Mouse (Mus musculus) heart, postnatal 4 days (tissue): ENCODE measurements around the gene Ap5s1. TPM values are rescaled to one million over a fixed set of nuclear protein-coding genes. Genes with fewer than 3 reads are reported as not detected.

Experiments
- DNase-seq: peaks from one replicate; pipeline ENCODE4 v3.0.0; 2021
- total RNA-seq, 2 experiments: library from RNA; stranded (reverse); gene quantifications; 2 replicates each; pipeline ENCODE4 v1.2.3; 2021

Ap5s1 gene
- total RNA-seq = 10 to 100 TPM; 32.6 to 42.4 TPM

GRCm38 (mm10) chr2:131206778-131207177 lies at the start of gene Ap5s1:
Gene Ap5s1, plus strand, starts transcription at chr2:131207078.
- no peak for DNase-seq

DNA sequence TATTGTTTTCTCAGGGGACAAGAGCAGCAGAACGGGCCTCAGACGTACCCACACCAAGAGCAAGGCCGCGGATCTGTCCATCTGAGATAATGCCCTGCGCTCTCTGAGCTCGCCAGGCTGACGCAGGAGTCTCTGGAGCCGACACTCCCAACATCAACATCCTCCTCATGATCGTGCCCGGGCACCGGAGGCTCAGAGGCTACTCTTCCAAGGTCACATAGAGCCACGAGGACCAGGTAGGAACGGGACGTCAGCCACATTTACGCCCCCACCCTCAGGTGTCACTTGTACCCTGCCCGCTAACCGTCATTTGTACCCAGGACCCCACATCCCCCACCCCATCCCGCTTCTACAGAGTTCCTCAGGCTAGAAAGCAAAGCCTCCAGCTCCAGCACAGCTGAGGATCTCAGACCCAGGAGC lies 47.4 kb upstream of the Ap5s1 start:
- no peak for DNase-seq

DNA sequence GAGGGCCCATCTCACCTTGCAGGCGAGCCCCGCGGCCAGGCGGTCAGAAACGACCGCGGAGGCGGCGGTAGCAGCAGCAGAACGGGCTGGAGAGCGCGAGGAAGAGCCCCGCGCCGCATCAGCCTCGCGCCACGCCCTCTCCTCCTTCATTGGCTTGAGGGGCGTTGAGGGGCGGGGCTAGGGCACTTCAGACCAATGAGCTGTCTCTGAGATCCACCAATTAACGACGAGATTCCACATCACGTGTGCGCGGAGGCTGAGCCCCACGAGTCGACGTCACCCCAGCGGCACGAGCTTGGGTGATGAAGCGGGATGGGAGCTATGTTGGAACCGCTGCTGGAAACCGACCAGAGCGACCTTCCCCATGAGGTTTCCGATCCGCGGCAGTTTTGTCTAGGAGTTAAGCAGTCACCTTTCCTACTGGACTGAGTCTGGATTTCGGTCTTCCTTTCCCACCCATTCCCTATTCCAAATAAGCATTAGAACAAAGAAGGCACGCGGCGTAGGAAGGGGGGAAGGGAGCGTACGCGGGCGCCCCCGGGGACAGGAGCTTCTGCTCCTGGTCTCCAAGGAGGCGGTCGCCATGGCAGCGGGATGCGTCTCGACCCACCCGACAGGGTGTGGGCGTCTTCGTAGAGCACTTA lies 46.8 kb upstream of the Ap5s1 start, which contains the start of gene 1700037H04Rik:
TSS of gene 1700037H04Rik (minus strand) at position 144 of the 644 bp plus-strand sequence.
- peak; percentile 97 for DNase-seq

DNA sequence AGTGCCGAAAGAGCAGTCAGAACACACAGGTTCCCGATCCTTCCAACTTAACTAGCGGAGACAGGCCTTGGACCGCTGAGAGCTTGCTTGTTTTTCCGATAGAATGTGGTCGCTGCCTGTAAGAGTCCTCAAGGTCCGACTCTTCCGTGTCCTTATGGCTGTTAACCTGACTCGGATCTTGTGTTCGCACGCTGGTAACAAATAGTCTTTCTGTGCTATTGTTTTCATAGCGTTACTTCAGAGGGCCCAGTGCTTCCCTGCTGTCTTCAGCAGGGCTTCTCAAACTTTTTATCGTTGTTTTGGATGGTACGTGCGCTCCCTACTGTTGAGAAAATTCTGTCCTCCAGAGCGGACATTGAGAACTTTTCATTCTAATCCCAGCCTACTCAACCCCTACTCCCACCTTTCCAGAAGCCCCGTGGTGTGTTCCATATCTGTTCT lies 46.2 kb upstream of the Ap5s1 start:
- peak; percentile 46 for DNase-seq

DNA sequence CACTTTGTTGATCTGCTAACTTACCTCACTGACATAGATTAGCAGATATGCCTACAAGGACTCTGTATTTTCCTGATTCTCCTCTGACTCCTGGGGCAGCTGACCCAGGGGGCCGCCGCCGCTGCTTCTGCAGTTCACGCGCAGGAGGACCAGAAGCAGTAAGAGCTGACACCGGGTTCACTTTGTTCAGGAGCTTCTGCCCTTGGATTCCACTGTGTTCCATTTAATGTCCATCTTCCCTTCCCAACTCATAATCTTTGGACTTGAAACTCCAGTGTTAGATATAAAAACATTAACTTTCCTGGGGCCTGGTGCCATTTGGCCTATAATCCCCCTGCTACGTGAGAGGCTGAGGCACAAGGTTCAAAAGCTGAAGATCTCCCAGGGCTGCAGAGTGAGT lies 43.0 kb upstream of the Ap5s1 start:
- no peak for DNase-seq

DNA sequence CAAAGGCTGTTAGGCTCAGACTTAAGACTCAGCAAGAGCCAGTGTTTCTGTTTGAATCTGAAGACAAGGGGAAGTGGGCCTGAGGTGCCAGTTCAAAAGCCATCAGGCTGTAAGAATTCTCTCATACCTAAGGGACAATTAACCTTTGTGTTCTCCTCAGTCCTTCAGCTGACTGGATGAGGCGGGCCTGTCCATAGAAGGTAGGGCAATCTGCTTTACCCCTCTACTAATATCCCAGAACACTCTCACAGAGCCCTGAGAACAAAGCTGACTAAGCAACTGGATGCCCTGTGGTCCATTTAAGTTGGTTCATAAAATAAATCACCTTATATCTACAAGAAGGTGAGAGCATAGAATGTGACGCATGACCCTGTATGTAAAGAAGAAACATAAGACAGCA lies 40.7 kb upstream of the Ap5s1 start:
- no peak for DNase-seq

DNA sequence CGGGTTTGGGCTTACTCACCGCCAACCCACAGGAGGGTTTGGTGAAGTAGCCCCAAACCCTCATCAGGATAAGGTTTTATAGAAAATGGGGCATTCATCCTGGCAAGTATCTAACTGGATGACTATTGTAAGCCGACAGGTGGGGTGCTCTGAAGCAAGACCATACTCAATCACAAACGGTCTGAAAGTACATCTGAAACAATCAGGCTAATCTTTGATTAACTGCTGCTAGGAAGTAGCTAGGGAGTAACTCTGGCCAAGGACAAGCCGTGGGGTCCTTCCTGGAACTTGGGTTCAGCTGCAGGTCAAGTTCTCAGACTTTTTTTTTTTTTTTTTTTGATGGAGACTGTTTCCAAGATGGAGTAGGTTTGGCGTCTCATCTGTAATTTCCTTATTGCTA lies 38.9 kb upstream of the Ap5s1 start:
- DNase-seq = no peak

DNA sequence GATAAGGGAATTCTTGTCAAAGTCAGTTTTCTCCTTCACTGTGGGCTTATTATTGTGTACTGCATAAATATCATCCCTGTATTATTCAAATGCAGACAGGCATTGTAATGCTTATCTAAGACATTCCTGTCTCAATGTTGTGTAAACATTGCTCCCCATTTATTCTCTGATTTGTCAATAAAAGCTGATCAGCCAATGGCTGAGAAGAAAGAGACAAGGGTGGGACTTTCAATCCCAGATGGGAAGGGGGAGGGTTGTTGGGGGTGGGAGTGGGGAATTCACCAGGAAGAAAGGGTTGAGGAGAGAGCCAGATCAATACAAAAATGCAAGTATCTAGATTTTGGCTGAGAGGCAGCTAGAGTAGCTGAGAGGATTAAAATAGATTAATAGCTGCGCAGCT lies 38.0 kb upstream of the Ap5s1 start:
- DNase-seq = no peak

GRCm38 (mm10) chr2:131170936-131171335 lies 35.9 kb upstream of the Ap5s1 start:
- no peak for DNase-seq

- peak; percentile 71 for DNase-seq
Observed at GRCm38 (mm10) chr2:131171401-131172104, 35.3 kb upstream of the Ap5s1 start.

GRCm38 (mm10) chr2:131172322-131172721 lies 34.6 kb upstream of the Ap5s1 start:
- DNase-seq = no peak

DNA sequence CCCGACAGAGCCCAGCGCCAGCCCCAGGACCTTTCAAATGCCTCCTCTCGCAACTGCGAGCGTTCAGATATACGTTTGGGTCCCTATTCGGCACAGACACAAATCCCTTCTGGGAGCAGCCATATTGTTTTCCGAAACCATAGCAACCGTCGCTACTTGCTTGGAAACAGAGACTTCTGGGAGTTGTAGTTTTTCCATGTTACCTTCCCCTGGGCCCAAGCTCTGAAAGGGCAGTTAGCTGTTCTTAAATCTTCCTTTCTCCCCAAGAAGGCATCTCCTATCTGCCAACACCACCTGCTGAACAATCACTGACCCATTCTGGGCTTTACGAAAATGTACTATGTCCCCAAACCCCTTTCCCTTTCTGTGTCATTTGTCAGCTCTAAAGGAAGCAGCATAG lies 32.2 kb upstream of the Ap5s1 start:
- peak; percentile 62 for DNase-seq

GRCm38 (mm10) chr2:131175286-131175944 lies 31.5 kb upstream of the Ap5s1 start:
- DNase-seq = no peak

DNA sequence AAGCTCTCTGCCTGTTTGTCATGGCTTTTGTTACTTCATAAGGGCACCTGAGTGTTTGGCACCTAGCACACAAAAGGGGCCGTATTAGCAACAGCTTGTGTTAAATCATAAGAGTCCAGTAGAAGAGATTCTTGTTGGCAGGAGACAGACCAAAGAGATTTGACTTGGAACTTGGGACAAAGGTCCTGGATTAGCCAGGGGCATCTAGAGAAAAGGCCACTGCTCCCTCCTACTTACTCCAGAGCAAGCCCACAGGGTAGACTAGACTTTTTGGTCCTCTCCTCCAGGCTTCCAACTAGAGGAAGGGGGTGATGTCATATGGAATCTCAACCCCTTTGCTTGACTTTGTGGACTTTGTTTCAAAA lies 31.0 kb upstream of the Ap5s1 start:
- DNase-seq = no peak

- DNase-seq = no peak
Observed at GRCm38 (mm10) chr2:131176491-131176890, 30.4 kb upstream of the Ap5s1 start.

DNA sequence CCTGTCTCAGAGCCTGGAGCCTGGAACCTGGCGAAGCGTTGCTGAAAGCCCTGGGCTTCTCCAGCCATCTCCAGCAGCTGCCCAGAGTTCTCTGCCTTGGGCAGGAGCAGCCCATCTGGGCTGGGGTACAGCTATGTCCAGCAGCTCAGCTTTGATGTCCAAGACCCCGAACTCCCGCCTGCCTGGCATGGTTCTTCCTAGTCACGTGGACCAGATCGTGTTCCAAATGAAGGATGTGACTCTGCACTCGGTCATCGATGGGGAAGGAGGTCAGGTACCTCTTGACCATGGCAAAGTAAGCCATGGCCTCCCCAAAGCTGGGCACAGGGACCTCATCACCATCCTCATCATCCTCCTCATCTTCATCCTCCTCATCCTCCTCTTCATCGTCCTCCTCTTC lies 28.9 kb upstream of the Ap5s1 start:
- no peak for DNase-seq

DNA sequence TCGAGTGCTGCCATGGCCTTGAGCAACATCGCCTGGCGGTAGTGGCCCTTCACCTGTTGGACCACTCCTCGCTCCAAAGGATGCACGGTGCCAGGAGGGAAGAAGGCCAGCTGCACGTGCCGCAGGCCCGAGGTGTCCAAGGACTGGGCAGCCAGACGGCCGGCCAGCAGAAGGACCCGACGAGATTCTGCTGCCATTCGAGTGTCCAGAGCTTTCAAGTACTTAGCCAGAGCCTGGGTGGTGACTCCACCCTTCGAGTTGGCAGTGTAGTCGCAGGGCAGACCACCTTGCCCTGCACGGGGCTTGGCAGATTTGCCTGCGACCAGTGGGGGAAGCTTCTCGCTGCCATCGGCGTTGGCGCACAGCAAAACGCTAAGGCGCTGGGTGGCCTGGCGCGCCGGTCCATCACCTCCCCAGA lies 28.0 kb upstream of the Ap5s1 start:
- no peak for DNase-seq

DNA sequence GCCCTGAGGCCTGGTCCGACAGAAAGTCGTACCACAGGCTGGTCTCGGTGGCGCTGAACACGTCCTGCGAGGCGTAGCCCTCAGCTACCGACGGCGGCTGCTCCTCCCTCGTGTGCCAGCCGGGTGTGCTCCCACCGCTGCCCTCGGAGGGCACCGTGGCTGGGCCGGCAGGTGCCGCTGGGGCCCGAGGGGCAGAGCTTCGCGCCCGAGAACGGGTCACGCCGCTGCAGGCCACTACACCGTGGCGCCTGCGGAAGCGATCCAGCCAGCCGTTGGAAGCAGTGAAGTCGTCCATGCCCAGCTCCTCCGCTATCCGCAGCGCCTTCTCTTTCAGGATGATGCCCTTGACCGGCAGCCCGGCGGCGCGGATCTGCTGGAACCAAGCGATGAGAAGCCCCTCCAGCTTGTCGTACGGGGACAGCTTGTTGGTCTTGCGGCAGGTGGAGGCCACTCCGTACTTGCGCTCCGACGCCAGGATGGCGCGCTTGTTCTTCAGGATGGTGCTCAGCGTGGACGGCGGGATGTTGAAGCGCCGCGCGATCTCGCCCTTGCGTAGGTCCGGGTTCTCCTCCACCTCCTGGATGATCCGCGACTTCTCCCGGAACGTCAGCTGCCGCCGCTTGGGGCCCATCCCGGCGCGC lies 27.5 kb upstream of the Ap5s1 start:
- DNase-seq = peak; percentile 73

DNA sequence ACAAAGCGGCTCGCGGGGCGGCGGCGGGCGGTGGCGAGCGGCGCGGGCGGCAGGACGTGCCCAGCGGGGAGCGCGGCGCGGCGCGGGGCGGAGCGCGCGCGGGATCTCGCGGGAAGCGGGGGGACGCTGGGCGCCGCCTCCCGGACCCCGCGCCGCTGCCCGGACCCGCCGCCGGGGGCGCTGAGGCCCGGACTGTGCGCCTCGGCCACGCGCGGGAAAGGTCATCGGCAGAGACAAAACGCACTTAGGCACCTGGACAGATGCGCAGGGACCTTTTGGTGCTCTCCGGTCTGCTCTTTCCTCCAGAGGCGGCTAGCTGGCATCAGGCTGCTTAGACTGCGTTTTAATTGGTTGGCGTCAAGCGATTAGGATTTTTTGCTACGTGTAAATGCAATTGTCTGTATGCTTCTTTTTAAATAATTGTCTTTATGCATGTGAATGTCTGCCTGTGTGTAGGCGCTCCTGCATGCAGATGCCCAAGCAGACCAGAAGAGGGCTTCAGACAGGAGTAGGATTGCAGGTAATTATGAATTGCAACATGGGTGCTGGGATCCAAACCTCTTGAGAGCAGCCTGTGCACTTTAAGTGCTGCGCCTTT lies 26.8 kb upstream of the Ap5s1 start, which contains the start of gene Cenpb:
TSS of gene Cenpb (minus strand) at position 78 of the 598 bp plus-strand sequence.
- DNase-seq = peak; percentile 90

GRCm38 (mm10) chr2:131186343-131186742 lies 20.5 kb upstream of the Ap5s1 start:
- DNase-seq = peak; percentile 48

DNA sequence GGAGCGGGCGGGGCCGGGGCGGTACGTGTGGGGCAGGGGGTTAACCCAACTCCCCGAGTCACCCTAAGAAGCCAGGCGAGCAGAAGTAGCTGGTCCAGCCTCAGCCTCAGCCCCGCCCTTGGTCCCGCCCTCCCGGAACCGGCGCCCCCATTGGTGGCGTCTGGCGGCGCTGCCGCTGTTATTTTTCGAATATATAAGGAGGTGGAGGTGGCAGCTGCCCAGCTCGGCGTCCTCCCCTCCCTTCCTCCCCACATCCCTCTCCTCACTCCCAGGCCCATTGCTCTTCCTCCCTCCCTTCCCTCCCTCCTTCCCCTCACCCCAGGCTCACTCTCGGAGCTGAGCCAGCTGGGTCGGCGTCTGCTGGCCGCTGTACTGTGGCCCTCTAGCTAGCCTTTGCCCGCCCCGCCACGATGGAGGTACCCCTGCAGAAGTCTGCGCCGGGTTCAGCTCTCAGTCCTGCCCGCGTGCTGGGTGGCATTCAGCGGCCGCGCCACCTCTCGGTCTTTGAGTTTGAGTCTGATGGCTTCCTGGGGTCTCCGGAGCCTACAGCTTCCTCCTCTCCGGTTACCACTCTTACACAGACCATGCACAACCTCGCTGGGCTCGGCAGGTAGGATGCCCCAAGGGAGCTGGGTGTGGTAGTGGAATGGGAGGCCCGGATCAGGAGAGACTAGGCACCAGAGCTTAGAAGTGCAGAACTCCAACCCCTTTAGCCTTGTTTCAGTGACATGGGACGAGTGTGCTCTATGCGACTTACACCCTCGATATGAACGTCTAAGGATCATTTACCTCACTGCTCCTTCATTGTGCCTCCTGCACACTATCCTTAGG lies 19.9 kb upstream of the Ap5s1 start, which contains the start of the genes Cdc25b and Spef1:
TSS of gene Cdc25b (plus strand) at position 179 of the 831 bp plus-strand sequence.
TSS of gene Spef1 (minus strand) at position 512 of the 831 bp plus-strand sequence.
- peak; percentile 90 for DNase-seq

- no peak for DNase-seq
Observed at GRCm38 (mm10) chr2:131187602-131187922, 19.3 kb upstream of the Ap5s1 start.
